Mouse (Mus musculus) frontal cortex, postnatal 25 days (tissue): ENCODE measurements around the gene Riox1.
"Not testable (repeated sequence)": the region's sequence is repeated elsewhere in the genome, so short reads cannot be mapped to it uniquely, and the experiment has no call there.

Experiments
- DNase-seq, 2 experiments: peaks; one replicate each; pipeline ENCODE4 v3.0.0; 2022; ENCODE audit warnings: low spot score in 2 of 2

Gene Riox1

GRCm38 (mm10) chr12:83950493-83950839 lies at the start of gene Riox1:
Riox1 (plus strand) TSS chr12:83950608.
- peak; percentile 64 to 70 for DNase-seq

- DNase-seq: no peak
Observed at GRCm38 (mm10) chr12:83910451-83910850, 40.0 kb upstream of the Riox1 start.

GRCm38 (mm10) chr12:83914202-83914740 lies 36.1 kb upstream of the Riox1 start:
- no peak for DNase-seq

DNA sequence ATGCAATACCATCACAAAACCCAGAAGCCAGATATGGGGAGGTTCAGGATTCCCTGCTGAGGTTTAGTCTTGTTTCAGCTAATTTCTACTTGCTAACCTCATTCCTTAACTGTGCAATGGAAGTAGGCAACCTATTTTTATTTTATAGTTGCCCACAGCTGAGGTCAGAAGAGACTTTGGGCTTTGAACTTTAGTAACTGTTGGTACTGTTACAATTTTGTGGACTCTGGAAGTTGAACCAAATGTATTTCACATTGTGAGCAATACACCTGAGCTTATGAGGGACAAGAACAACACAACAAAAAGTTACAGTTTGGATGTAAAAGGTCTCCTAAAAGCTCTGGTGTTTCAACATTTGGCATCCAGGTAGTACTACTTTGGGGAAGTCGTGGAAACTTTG lies 35.6 kb upstream of the Riox1 start:
- no peak for DNase-seq

DNA sequence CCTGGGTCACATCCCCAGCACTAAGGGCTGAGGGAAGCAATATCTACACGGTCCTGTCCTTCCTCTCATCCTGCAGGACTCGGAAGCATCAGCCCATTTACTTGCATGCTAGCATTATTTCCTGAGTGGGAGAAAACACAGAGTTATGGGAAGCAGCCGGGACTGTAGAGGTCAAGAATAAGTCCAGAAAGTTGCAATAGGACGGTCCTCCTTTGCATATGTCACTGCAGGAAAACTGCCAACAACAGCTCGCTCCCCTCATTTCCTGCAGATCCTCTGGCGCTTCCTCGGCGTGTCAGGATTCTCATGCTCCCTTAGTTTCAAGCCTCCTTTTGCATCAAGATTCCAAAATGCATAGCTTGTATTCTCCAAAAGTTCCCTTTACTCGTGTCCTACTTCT lies 33.5 kb upstream of the Riox1 start:
- no peak for DNase-seq

DNA sequence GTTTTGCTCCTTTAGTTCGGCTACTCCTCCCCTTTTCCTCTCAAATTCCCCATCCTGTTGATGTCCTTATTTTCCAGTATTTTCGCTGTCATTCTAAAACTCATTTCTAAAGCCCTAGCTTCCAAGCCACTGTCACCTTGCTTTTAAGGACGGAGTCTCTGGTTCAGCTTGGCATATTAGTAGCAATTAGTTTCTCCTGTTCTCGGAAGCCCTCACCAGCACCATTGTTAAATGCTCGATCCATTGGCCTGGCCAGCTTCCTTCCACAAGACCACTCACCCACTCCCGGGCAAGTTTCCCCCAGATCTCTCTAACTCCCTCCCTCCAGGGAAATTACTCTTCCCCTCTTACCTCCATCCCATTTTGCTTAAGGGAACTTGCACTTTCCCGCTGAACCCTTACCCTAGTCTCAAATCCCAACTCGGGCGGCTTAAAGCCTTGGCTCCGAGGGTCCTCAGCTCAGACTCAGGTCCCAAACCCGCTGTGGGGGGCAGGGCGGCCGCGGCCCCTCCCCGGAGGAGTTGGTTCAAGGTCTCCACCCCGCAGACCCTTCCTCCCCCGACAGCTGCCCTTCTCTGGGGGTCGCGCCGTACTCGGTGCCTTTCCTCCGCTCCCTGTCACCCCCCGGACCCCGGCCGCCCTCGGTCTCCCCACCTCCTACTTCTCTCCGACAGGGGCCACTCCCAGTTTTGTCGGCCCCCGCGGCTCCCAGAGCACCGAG lies 29.5 kb upstream of the Riox1 start:
- DNase-seq: no peak

- DNase-seq: peak; percentile 96 to 98
Observed at GRCm38 (mm10) chr12:83921535-83922381, 28.6 kb upstream of the Riox1 start, which contains the start of gene Numb. Numb (minus strand) TSS chr12:83921934.

DNA sequence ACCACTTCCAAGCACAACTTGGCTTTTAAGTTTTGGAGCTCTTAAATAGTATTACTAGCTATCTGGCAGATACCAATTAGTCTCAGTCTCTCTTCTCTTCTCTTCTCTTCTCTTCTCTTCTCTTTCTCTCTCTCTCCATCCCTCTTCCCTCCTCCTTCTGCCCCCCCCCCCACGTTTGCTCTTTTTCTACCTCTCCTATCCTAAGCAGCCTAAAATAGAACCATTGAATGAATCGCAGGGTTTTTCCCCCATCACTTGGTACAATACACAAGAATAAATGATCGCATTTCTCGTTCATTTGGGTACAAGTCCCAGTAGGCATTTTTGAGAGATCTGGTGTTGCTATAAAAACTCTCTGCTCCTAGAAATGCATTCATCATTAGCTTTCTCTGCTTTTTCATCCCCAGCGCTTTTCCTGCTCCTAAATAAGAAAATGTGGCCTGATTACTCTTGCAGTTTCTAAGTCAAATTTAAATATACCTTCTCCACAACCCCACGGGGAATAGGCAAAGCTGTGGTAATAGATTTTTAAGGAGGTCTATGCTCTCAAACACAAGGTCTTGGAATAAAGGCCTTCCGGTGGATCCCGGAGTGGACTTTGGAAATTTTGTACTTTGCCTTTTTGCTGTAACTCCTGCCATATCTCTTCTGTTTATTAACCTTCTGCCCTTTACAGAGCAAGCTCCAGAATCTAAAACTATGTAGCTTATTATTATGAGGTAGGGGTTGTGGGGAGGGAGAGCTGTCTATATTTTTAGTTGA lies 27.5 kb upstream of the Riox1 start:
- no peak for DNase-seq

GRCm38 (mm10) chr12:83923486-83923859 lies 26.9 kb upstream of the Riox1 start:
- no peak for DNase-seq

GRCm38 (mm10) chr12:83924332-83924731 lies 26.1 kb upstream of the Riox1 start:
- DNase-seq: no peak

- DNase-seq: no peak
Observed at GRCm38 (mm10) chr12:83925160-83925703, 25.2 kb upstream of the Riox1 start.

DNA sequence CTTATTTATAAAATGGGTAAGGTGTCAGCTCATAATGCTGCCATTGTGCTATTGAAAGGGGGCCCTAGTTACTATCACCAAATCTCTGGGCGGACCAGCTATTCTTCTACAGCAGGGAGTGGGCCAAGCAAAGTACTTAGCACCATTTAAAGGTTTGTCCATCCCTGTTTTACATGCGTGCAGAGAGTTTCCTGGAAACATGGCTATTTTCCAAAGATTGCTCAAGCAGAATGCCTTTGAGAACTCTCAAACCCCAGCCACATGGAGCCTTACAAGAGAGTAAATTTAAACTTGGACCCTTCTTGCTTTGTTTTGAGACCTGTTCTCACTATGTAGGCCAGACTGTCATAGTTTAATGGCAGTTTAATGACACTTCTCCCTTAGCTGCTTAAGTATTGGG lies 24.3 kb upstream of the Riox1 start:
- no peak for DNase-seq

GRCm38 (mm10) chr12:83927747-83928146 lies 22.7 kb upstream of the Riox1 start:
- no peak for DNase-seq

DNA sequence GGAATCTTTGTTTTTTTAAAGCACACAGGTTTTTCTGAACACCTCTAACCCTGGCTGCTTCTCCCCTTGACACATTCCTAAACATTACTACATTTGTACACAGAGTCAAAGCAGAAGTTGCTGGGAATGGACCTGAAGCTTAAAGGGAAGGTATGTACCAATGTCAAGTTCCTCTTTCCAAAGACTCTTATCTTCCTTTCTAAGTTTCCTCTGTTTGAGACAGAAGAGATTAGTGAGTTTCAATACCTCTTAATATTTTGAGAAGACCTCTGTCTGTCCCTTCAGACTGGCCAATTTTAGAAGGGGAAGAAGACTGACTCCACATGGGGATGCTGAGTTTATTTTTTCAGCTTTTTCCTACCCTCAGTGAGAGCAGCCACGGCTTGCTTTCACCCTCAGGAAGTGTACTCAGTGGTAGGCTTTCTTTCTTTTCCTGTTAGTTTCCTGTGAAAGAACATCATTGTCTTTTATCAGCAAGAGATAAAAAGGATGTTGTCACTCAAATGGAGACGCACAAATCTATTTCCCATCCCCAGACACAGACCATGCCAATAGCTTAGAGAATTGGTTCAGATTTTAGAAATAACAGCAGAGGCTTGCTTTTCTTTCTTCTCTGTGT lies 21.1 kb upstream of the Riox1 start:
- DNase-seq: no peak

DNA sequence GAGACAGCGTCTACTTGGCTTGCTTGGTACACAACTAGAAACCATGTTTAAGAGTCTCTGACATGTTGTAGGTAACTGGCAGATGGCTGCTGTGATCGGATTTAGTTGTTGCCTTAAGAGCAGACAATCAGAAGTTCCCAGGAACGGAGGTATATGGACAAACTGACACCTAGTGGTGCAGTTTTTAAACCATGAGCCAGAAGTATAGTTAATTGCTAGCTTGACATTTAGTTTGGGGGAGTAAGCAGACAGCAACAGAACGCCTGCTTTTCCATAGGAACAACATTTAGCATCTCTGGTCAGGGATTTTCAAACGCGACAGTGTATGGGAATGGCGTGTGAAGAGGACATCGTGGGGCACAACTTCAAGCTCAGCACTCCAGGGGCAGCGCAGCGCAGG lies 12.8 kb upstream of the Riox1 start:
- DNase-seq: no peak

DNA sequence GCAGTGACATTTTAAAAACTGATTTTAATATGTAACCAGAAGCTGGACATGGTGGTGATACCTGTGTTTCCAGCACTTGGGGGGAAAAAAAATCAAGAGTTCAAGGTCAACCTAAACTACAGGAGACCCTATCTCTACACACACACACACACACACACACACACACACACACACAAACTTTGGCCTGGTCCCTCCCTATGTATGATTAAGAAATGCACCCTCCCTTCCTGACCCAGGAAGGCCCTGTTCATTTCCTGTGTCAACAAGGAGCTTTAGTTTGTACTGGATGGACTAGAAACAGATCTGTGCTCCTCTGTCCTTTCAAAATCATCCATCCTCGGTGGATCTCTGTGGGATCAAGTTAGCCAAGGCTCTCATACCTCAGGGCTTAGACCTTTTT lies 11.8 kb upstream of the Riox1 start:
- DNase-seq: not testable (repeated sequence)

DNA sequence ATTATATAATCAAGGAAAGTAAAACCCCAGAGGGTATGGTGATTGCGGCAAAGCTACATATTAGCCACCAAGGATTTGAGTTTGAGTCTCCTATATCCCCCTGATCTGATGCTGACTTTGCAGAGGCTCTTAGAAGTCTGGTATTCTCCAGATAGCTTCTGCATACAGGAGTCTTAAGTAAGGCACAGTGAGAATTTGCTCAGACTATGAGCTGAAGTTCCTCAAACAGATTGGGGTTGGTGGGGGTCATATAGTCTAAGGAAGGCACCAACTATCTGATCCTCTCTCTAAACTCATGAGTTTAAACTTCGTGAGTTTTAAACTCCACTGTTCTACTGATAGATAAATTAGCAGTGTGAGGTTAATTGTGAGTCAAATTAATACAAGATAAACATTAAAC lies 11.1 kb upstream of the Riox1 start:
- no peak for DNase-seq

DNA sequence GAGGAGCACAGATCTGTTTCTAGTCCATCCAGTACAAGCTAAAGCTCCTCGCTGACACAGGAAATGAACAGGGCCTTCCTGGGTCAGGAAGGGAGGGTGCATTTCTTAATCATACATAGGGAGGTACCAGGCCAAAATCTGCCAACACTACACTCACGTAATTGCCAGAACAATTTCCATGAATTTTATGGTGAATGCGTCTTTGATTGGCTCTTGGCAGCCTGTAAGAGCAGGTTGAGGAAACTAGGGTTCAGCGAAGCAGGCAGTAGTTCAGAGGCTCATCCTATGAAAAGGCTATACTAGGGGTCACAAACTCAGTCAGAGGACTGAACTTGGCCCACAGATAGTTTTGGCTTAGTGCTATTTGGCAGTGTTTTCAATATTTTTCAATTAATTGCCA lies 10.4 kb upstream of the Riox1 start:
- no peak for DNase-seq

DNA sequence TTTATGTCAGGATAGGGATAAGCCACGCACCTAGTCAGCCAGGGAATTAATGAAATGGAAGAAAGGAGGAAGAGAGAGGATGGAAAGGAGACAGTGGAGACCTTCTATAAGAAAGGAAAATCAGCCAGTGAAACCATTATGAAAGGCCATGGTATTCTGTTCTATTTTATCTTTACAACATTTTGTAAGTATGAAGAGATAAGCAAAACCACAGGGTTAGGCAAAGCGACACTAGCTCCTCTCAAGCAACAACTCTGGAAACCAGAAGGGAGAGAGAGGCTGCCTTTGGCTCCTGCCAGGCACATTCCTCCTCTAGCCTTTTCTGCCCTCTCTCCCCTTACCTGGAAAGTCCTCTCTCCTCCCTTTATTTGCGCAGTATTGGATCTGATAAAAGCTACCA lies 8.5 kb upstream of the Riox1 start:
- no peak for DNase-seq

DNA sequence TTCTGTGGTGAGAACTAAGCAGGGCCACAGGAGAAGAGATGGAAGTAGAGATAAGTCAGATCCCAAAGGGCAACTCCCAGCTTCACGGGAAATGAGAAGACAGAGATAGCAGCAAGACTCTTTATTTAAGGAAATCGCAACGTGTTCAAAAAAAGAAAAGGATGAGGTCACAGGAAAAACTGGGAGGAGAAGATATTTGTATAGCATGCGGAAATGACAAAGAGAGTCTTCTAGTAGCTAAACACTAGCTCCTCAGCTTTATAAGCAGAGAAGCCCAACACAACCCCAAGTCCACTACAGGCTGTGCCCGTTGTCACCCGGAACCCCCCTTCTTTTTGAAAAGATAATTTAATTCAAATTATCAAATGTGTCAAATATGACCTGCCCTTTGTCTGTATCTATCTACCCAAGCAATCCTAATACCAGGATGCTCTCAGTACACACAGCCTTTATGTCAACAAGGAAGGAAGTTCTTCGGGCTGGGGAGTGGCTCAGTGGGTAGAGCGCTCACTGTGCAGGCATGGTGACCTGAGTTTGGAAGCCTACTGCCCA lies 3.1 kb upstream of the Riox1 start:
- no peak for DNase-seq

DNA sequence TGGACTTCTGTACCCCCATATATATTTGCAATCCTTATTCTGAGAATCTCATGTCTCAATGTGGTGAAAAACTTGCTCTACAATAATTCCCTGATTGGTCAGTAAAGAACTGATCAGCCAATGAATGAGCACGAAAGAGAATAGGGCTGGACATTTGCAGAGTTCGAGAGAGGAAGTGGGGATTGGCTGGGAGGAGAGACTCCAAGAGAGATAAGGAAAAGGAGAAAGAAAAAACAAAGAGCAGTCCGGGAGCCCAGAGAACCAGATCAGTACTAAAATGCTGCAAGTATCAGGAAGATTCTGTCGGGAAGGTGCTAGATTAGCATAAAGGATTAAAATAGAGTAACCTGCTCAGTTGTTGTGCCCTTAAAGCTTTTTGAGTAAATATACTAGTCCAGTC lies 1.4 kb upstream of the Riox1 start:
- no peak for DNase-seq
